ENCODE assay signal across 11 mouse cellular contexts in the genomic region with DNA sequence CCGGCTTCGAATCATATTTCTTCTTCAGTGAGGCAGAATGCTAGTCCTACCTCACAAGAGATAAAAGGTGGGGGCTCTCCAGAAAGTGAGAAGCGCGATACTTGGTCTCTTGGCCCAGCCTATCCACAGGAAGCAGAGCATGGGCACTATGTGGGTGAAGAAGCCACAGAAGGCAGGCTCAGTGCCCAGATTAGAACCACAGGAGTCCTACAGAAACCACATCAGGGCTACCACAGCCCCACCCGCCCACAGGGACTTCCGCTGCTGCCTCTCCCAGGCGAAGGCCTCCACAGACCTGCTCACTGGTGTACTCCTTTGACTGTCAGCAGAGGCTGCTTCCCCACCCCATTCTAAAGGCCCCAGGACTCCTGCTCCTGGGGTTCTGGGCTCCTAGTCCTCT. TPM values are rescaled to one million over a fixed set of nuclear protein-coding genes. Genes with fewer than 3 reads are reported as not detected.
A peak's percentile ranks its signal among the peaks of the same experiment; 100 is the strongest.
DNase-seq lines count a peak whose midpoint lies in the region; TF ChIP-seq lines count a peak whose summit lies in the region.
"Had no signal": no experiment of that assay in that cellular context is flagged by ENCODE, and none has a peak within 500 bp of the region (broad histone marks: within the 10 kb centered on the region; RNA-seq: fewer than 3 reads in every experiment).

No protein-coding gene starts in this region.

- no peak overlapping the region for H3K4me3 ChIP-seq in CH12.LX (replicated peaks in 1 of 3; ENCODE audit: low read depth in 2 of 3, low read length in 2 of 3, poor library complexity in 1 of 3)
- H3K4me3 ChIP-seq: embryonic facial prominence, embryonic 12.5 days; gastrocnemius, adult 2 months had no signal

- no peak; the same call in 1 of the 2 replicates for TF ChIP-seq RAD21 in CH12.LX (IDR thresholded peaks at IDR 0.05; ENCODE audit: low read depth, low read length)

- H3K79me2 ChIP-seq in CH12.LX (replicated peaks; ENCODE audit: control insufficient read depth, extremely low read depth, insufficient read depth, poor library complexity, severe bottlenecking): no peaks in the 10 kb centered on the region

- TF ChIP-seq EP300 in CH12.LX (IDR thresholded peaks at IDR 0.05; ENCODE audit: low read length): peak; percentile 77

- no peak overlapping the region for H3K27ac ChIP-seq in CH12.LX (ENCODE audit: insufficient read depth, low read depth)
- H3K27ac ChIP-seq: embryonic facial prominence, embryonic 12.5 days; gastrocnemius, adult 2 months; kidney, postnatal 0 days had no signal

- DNase-seq in 3134 (ENCODE audit: extremely low read depth, insufficient read length, low spot score) (peak; percentile 82), CH12.LX (ENCODE audit: extremely low read depth) (peak; percentile 87), liver (peak; percentile 50)
- peak; percentile 35 for DNase-seq in spleen, adult 12 weeks (ENCODE audit: low spot score)
- DNase-seq in kidney, postnatal 25 days: no peak
- no peak for DNase-seq in right cerebral cortex, postnatal 36 days (ENCODE audit: low spot score in 2 of 2)
- DNase-seq in ovary, adult 18-20 months (ENCODE audit: low spot score): no peak
- DNase-seq in ovary, postnatal 10 days (ENCODE audit: low spot score): no peak
- DNase-seq: gastrocnemius, adult 2 months had no signal

- in situ Hi-C loops in CH12.LX (cut with MboI; ENCODE audit: low pct_ligation_motif_present, low pct_unique_long_range_greater_than_20kb, low sequenced_read_pairs): no loop called here

- no peaks in the 10 kb centered on the region for H3K36me3 ChIP-seq in CH12.LX (replicated peaks in 1 of 2; ENCODE audit: control insufficient read depth in 1 of 2, insufficient read depth in 1 of 2, low read length in 1 of 2)
- H3K36me3 ChIP-seq: embryonic facial prominence, embryonic 12.5 days had no signal

- TF ChIP-seq CTCF in CH12.LX (conservative IDR thresholded peaks at IDR 0.05 in 1 of 2, IDR thresholded peaks at IDR 0.05 in 1 of 2; ENCODE audit: low read depth in 2 of 2, low read length in 2 of 2): no peak

- TF ChIP-seq POLR2A in CH12.LX (IDR thresholded peaks at IDR 0.05; ENCODE audit: low read depth, low read length): no peak

- H3K4me1 ChIP-seq in CH12.LX (ENCODE audit: control insufficient read depth in 1 of 2, insufficient read depth in 2 of 2): peaks cover 19 to 32% of the 10 kb centered on the region in 2 experiments
- H3K4me1 ChIP-seq: embryonic facial prominence, embryonic 12.5 days had no signal

- H3K9me3 ChIP-seq in CH12.LX (replicated peaks; ENCODE audit: low read length): peaks cover 27% of the 10 kb centered on the region

- H3K27me3 ChIP-seq in CH12.LX (replicated peaks): peaks cover 84% of the 10 kb centered on the region
- H3K27me3 ChIP-seq: embryonic facial prominence, embryonic 12.5 days had no signal

- H3K4me2 ChIP-seq in CH12.LX (ENCODE audit: insufficient read depth, low read depth, poor library complexity, severe bottlenecking): peak overlapping the region; percentile 17; the same call in 1 of the 2 replicates
- H3K4me2 ChIP-seq: embryonic facial prominence, embryonic 12.5 days had no signal

- H3K9ac ChIP-seq in CH12.LX (ENCODE audit: insufficient read depth, low read depth): no peak overlapping the region
- H3K9ac ChIP-seq: embryonic facial prominence, embryonic 12.5 days had no signal

- dilution Hi-C loops in CH12.LX (cut with MboI; ENCODE audit: extremely low pct_ligation_motif_present, extremely low pct_unique_long_range_greater_than_20kb, low sequenced_read_pairs): no loop called here

TF ChIP-seq in CH12.LX, 34 proteins besides CTCF, POLR2A, EP300 and RAD21:
- TF ChIP-seq ZNF384 (IDR thresholded peaks at IDR 0.05; ENCODE audit: low read depth, low read length) (no peak), CHD1 (IDR thresholded peaks at IDR 0.05; ENCODE audit: low read depth, low read length) (no peak), SMC3 (IDR thresholded peaks at IDR 0.05; ENCODE audit: low read depth, low read length) (no peak), ZMIZ1 (IDR thresholded peaks at IDR 0.05; ENCODE audit: low read depth, low read length) (no peak), JUN (IDR thresholded peaks at IDR 0.05; ENCODE audit: insufficient read depth, low read depth, low read length) (no peak), TBP (conservative IDR thresholded peaks at IDR 0.05; ENCODE audit: low read depth, low read length) (no peak), SIN3A (IDR thresholded peaks at IDR 0.05; ENCODE audit: low read length) (no peak), IRF4 (IDR thresholded peaks at IDR 0.05; ENCODE audit: low read depth, low read length) (peak; percentile 73), ELF1 (IDR thresholded peaks at IDR 0.05; ENCODE audit: low read depth, low read length) (peak; percentile 54; the same call in 1 of the 2 replicates), MAX (IDR thresholded peaks at IDR 0.05; ENCODE audit: low read length) (no peak), ETS1 (conservative IDR thresholded peaks at IDR 0.05; ENCODE audit: low read depth, low read length) (peak; percentile 48; the same call in 1 of the 2 replicates), TCF12 (IDR thresholded peaks at IDR 0.05; ENCODE audit: low read depth, low read length) (peak; percentile 64; the same call in 1 of the 2 replicates), UBTF (IDR thresholded peaks at IDR 0.05; ENCODE audit: low read depth, low read length) (no peak), MXI1 (IDR thresholded peaks at IDR 0.05; ENCODE audit: low read depth, low read length) (no peak), HCFC1 (IDR thresholded peaks at IDR 0.05; ENCODE audit: low read depth, low read length) (no peak), MAZ (IDR thresholded peaks at IDR 0.05; ENCODE audit: low read depth, low read length) (0 out of 2 replicates have a peak, but pooled peaks have one; percentile 20), ZKSCAN1 (IDR thresholded peaks at IDR 0.05; ENCODE audit: borderline replicate concordance, low read depth, low read length) (no peak), MAFK (IDR thresholded peaks at IDR 0.05; ENCODE audit: insufficient replicate concordance, low read length) (peak; percentile 97), CHD2 (IDR thresholded peaks at IDR 0.05; ENCODE audit: low read length) (peak; percentile 51; the same call in 1 of the 2 replicates), ZC3H11A (IDR thresholded peaks at IDR 0.05; ENCODE audit: low read depth, low read length) (no peak), PAX5 (IDR thresholded peaks at IDR 0.05; ENCODE audit: low read length) (no peak), JUND (conservative IDR thresholded peaks at IDR 0.05; ENCODE audit: low read depth, low read length) (no peak), RCOR1 (conservative IDR thresholded peaks at IDR 0.05; ENCODE audit: low read depth, low read length) (no peak; the same call in 1 of the 2 replicates), NRF1 (IDR thresholded peaks at IDR 0.05; ENCODE audit: low read depth, low read length) (0 out of 2 replicates have a peak, but pooled peaks have one; percentile 25), USF1 (IDR thresholded peaks at IDR 0.05; ENCODE audit: low read depth, low read length) (no peak), USF2 (conservative IDR thresholded peaks at IDR 0.05; ENCODE audit: low read depth, low read length) (no peak), MEF2A (IDR thresholded peaks at IDR 0.05; ENCODE audit: borderline replicate concordance, low read depth, low read length) (peak; percentile 90), POLR2AphosphoS2 (IDR thresholded peaks at IDR 0.05; ENCODE audit: low read depth, low read length) (no peak), E2F4 (IDR thresholded peaks at IDR 0.05; ENCODE audit: insufficient replicate concordance, low read depth, low read length) (no peak), NELFE (IDR thresholded peaks at IDR 0.05; ENCODE audit: low read depth, low read length) (no peak), GABPA (IDR thresholded peaks at IDR 0.05; ENCODE audit: insufficient replicate concordance, low read depth, low read length) (no peak), MYC (IDR thresholded peaks at IDR 0.05; ENCODE audit: low read depth, low read length) (no peak), BHLHE40 (IDR thresholded peaks at IDR 0.05; ENCODE audit: low read depth, low read length) (peak; percentile 85), KAT2A (IDR thresholded peaks at IDR 0.05; ENCODE audit: insufficient replicate concordance, low read length) (no peak)

RNA-seq across cellular contexts. Expression of a gene that starts 23.2 kb away (rescaled TPM):
- total RNA-seq in CH12.LX (2012; rRNA removed) (9.6 and 13.8 TPM in 2 replicates), CH12.LX (2014; rRNA removed) (8.8 and 10.1 TPM in 2 replicates)
- polyA plus RNA-seq in CH12.LX (2012; ENCODE audit: insufficient read length, low read depth): 7.2 and 8.9 TPM in 2 replicates

RNA-seq across cellular contexts. Expression of a gene that starts 50.4 kb away (rescaled TPM):
- total RNA-seq in CH12.LX (2012; rRNA removed) (379 and 412 TPM in 2 replicates), CH12.LX (2014; rRNA removed) (264 and 274 TPM in 2 replicates)
- 280 and 294 TPM in 2 replicates for polyA plus RNA-seq in CH12.LX (2012; ENCODE audit: insufficient read length, low read depth)

Comparison
In these comparisons a context has a peak if more than half of its experiments do, and no peak if none do; other contexts are left out.
1. DNase-seq: peak in 3134 (single experiment), CH12.LX (single experiment), liver (single experiment) and spleen, adult 12 weeks (single experiment); none in kidney, postnatal 25 days (0 of 2), right cerebral cortex, postnatal 36 days (0 of 2), ovary, adult 18-20 months (single experiment) and ovary, postnatal 10 days (single experiment).